Mouse (Mus musculus) spleen, postnatal 36 days (tissue): ENCODE results near the gene Zbtb43.

Experiments
- DNase-seq, 2 experiments: peaks; one replicate each; pipeline ENCODE4 v3.0.0; 2022; ENCODE audit warnings: low spot score in 2 of 2, mixed read lengths in 1 of 2

The Zbtb43 gene

GRCm38 (mm10) chr2:33454816-33455215 lies 13.5 kb downstream of the Zbtb43 start:
- no peak for DNase-seq

- DNase-seq = no peak
Observed at GRCm38 (mm10) chr2:33453476-33453875, 14.9 kb downstream of the Zbtb43 start.

- DNase-seq = no peak
Observed at GRCm38 (mm10) chr2:33452721-33453120, 15.6 kb downstream of the Zbtb43 start.

GRCm38 (mm10) chr2:33452140-33452539 lies 16.2 kb downstream of the Zbtb43 start:
- no peak for DNase-seq

GRCm38 (mm10) chr2:33451038-33451978 lies 17.1 kb downstream of the Zbtb43 start:
- DNase-seq = no peak

GRCm38 (mm10) chr2:33449119-33449873 lies 19.1 kb downstream of the Zbtb43 start:
- no peak for DNase-seq

GRCm38 (mm10) chr2:33446796-33447195 lies 21.6 kb downstream of the Zbtb43 start:
- no peak for DNase-seq

GRCm38 (mm10) chr2:33445741-33446140 lies 22.6 kb downstream of the Zbtb43 start:
- DNase-seq = no peak

GRCm38 (mm10) chr2:33444862-33445261 lies 23.5 kb downstream of the Zbtb43 start:
- no peak for DNase-seq

- no peak for DNase-seq
Observed at GRCm38 (mm10) chr2:33444358-33444757, 24.0 kb downstream of the Zbtb43 start.

- no peak for DNase-seq
Observed at GRCm38 (mm10) chr2:33442701-33443100, 25.7 kb downstream of the Zbtb43 start.

GRCm38 (mm10) chr2:33440893-33441292 lies 27.5 kb downstream of the Zbtb43 start:
- DNase-seq = no peak

GRCm38 (mm10) chr2:33439980-33440670 lies 28.2 kb downstream of the Zbtb43 start:
- DNase-seq = no peak

- no peak for DNase-seq
Observed at GRCm38 (mm10) chr2:33439471-33439881, 28.9 kb downstream of the Zbtb43 start.

GRCm38 (mm10) chr2:33438377-33438776 lies 30.0 kb downstream of the Zbtb43 start:
- DNase-seq = no peak

- no peak for DNase-seq
Observed at GRCm38 (mm10) chr2:33437184-33437583, 31.2 kb downstream of the Zbtb43 start.

- DNase-seq = no peak
Observed at GRCm38 (mm10) chr2:33436035-33436580, 32.3 kb downstream of the Zbtb43 start.

- DNase-seq = no peak
Observed at GRCm38 (mm10) chr2:33435036-33435650, 33.2 kb downstream of the Zbtb43 start.

- DNase-seq = peak; percentile 55 to 65
Observed at GRCm38 (mm10) chr2:33432877-33433276, 35.5 kb downstream of the Zbtb43 start.

GRCm38 (mm10) chr2:33430771-33431699 lies 37.3 kb downstream of the Zbtb43 start, which contains the start of gene Zbtb34:
Zbtb34 (minus strand) TSS chr2:33431324.
- peak; percentile 45 to 55 for DNase-seq
